Mouse (Mus musculus) liver, embryonic 16.5 days (tissue): ENCODE results near the gene Pdxp. TPM values are rescaled to one million over a fixed set of nuclear protein-coding genes. Genes with fewer than 3 reads are reported as not detected.

Experiments
- ATAC-seq: fragments of 200-750 bp; cut with Nextera tagmentation; 2 replicates; pipeline ENCODE4 v1.8.0; 2017; ENCODE audit warnings: low read depth, mild to moderate bottlenecking, moderate number of reproducible peaks, moderate library complexity
- H3K27ac ChIP-seq: fragments of 300-500 bp; sonication (generic); 2 replicates; pipeline ENCODE4 v1.5.1; 2014; ENCODE audit warnings: mild to moderate bottlenecking, low read length
- H3K27me3 ChIP-seq: fragments of 300-500 bp; sonication (generic); 2 replicates; pipeline ENCODE4 v1.6.1; 2014; ENCODE audit warnings: low read depth, low read length, mixed read lengths; ENCODE audit not compliant: control insufficient read depth, insufficient read depth
- H3K36me3 ChIP-seq: fragments of 300-500 bp; sonication (generic); 2 replicates; pipeline ENCODE4 v1.6.1; 2014; ENCODE audit warnings: mild to moderate bottlenecking; ENCODE audit not compliant: control insufficient read depth, insufficient read depth
- H3K4me1 ChIP-seq: fragments of 300-500 bp; sonication (generic); 2 replicates; pipeline ENCODE4 v1.6.1; 2014; ENCODE audit warnings: low read depth, low read length, mixed read lengths; ENCODE audit not compliant: control insufficient read depth
- H3K4me2 ChIP-seq: fragments of 300-500 bp; sonication (generic); 2 replicates; pipeline ENCODE4 v1.6.1; 2014; ENCODE audit warnings: low read depth, low read length, mixed read lengths
- H3K4me3 ChIP-seq: fragments of 300-500 bp; sonication (generic); 2 replicates; pipeline ENCODE4 v1.5.1; 2014; ENCODE audit warnings: low read depth, mild to moderate bottlenecking, low read length
- H3K9ac ChIP-seq: fragments of 300-500 bp; sonication (generic); 2 replicates; pipeline ENCODE4 v1.6.1; 2014; ENCODE audit warnings: low read depth, low read length
- H3K9me3 ChIP-seq: fragments of 300-500 bp; sonication (generic); replicated peaks from 2 replicates; pipeline ENCODE4 v1.6.1; 2016; ENCODE audit warnings: low read length; ENCODE audit not compliant: control insufficient read depth
- WGBS: fragments of 180-500 bp; shearing (Covaris S2); extraction: QIAGEN DNeasy Blood & Tissue Kit; methylation state at CpG from one replicate; pipeline ENCODE4 v1.1.7; 2014; ENCODE audit not compliant: insufficient replicate concordance; 5-methylcytosine and 5-hydroxymethylcytosine counted together
- polyA plus RNA-seq: library from polyadenylated mRNA; unstranded; fragments of >200 nt; fragmentation: Nextera tagmentation; extraction: Ambion mirVana; gene quantifications from 2 replicates; pipeline ENCODE4 v1.2.1, GENCODE M21; 2015

The Pdxp gene
- 2.7 and 3.1 TPM in 2 replicates for polyA plus RNA-seq

GRCm38 (mm10) chr15:78913632-78914090 lies at the start of gene Pdxp:
Pdxp (plus strand) TSS chr15:78913919.
- H3K9me3 ChIP-seq = no peaks in the 10 kb centered on the region
- peak; percentile 91 for ATAC-seq
- WGBS = under 1% methylated on average over 51 of the region's 51 CpGs
- no peak within 1 kb of the TSS; the same call in none of the 2 replicates for H3K27ac ChIP-seq
- peak within 1 kb of the TSS; percentile 99 for H3K4me2 ChIP-seq
- peak within 1 kb of the TSS; percentile 68 for H3K4me3 ChIP-seq
- H3K27me3 ChIP-seq = no peaks in the 10 kb centered on the region
- peaks cover 39% of the 10 kb centered on the region for H3K4me1 ChIP-seq
- peak within 1 kb of the TSS; percentile 68 for H3K9ac ChIP-seq
- H3K36me3 ChIP-seq = peaks cover 5% of the 10 kb centered on the region

- H3K4me1 ChIP-seq = no peaks in the 10 kb centered on the region
- no peak overlapping the region for H3K4me3 ChIP-seq
- no peaks in the 10 kb centered on the region for H3K27me3 ChIP-seq
- H3K27ac ChIP-seq = no peak overlapping the region
- no peak overlapping the region for H3K4me2 ChIP-seq
- H3K9me3 ChIP-seq = no peaks in the 10 kb centered on the region
- peak; percentile 35; the same call in 1 of the 2 replicates for ATAC-seq
- no peaks in the 10 kb centered on the region for H3K36me3 ChIP-seq
- WGBS = 52% methylated on average over 9 of the region's 9 CpGs
- H3K9ac ChIP-seq = no peak overlapping the region
Measured at GRCm38 (mm10) chr15:78868398-78868797, 45.3 kb upstream of the Pdxp start.

- 71% methylated on average over 7 of the region's 7 CpGs for WGBS
- Histone ChIP-seq H3K4me2 (no peak overlapping the region), H3K36me3 (no peaks in the 10 kb centered on the region), H3K4me3 (no peak overlapping the region), H3K4me1 (no peaks in the 10 kb centered on the region), H3K9ac (no peak overlapping the region), H3K27me3 (no peaks in the 10 kb centered on the region), H3K27ac (no peak overlapping the region), H3K9me3 (no peaks in the 10 kb centered on the region)
- no peak for ATAC-seq
Measured at GRCm38 (mm10) chr15:78868826-78869233, 44.9 kb upstream of the Pdxp start.

- Histone ChIP-seq H3K27ac (no peak overlapping the region), H3K9me3 (no peaks in the 10 kb centered on the region), H3K36me3 (no peaks in the 10 kb centered on the region), H3K4me3 (no peak overlapping the region), H3K9ac (no peak overlapping the region), H3K4me1 (no peaks in the 10 kb centered on the region), H3K4me2 (no peak overlapping the region), H3K27me3 (no peaks in the 10 kb centered on the region)
- no peak for ATAC-seq
- WGBS = 15% methylated on average over 6 of the region's 6 CpGs
Measured at GRCm38 (mm10) chr15:78869775-78870174, 43.9 kb upstream of the Pdxp start.

- H3K36me3 ChIP-seq = no peaks in the 10 kb centered on the region
- no peak for ATAC-seq
- H3K4me2 ChIP-seq = no peak overlapping the region
- H3K4me3 ChIP-seq = no peak overlapping the region
- no peaks in the 10 kb centered on the region for H3K27me3 ChIP-seq
- H3K27ac ChIP-seq = no peak overlapping the region
- H3K9ac ChIP-seq = no peak overlapping the region
- H3K4me1 ChIP-seq = peaks cover 12% of the 10 kb centered on the region
- no peaks in the 10 kb centered on the region for H3K9me3 ChIP-seq
- WGBS = 56% methylated on average over 5 of the region's 5 CpGs
Measured at GRCm38 (mm10) chr15:78872021-78872608, 41.6 kb upstream of the Pdxp start.

- no peak overlapping the region for H3K27ac ChIP-seq
- H3K27me3 ChIP-seq = no peaks in the 10 kb centered on the region
- H3K4me2 ChIP-seq = no peak overlapping the region
- H3K9me3 ChIP-seq = no peaks in the 10 kb centered on the region
- H3K4me1 ChIP-seq = peaks cover 20% of the 10 kb centered on the region
- no peak for ATAC-seq
- H3K36me3 ChIP-seq = no peaks in the 10 kb centered on the region
- no peak overlapping the region for H3K4me3 ChIP-seq
- WGBS = 59% methylated on average over 13 of the region's 13 CpGs
- H3K9ac ChIP-seq = no peak overlapping the region
Measured at GRCm38 (mm10) chr15:78873803-78874435, 39.8 kb upstream of the Pdxp start.

- Histone ChIP-seq H3K4me1 (peaks cover 25% of the 10 kb centered on the region), H3K27ac (no peak overlapping the region), H3K4me3 (no peak overlapping the region), H3K36me3 (no peaks in the 10 kb centered on the region), H3K9ac (no peak overlapping the region), H3K9me3 (no peaks in the 10 kb centered on the region), H3K4me2 (no peak overlapping the region), H3K27me3 (no peaks in the 10 kb centered on the region)
- no peak for ATAC-seq
- WGBS = 66% methylated on average over 8 of the region's 8 CpGs
Measured at GRCm38 (mm10) chr15:78874989-78875388, 38.7 kb upstream of the Pdxp start.

GRCm38 (mm10) chr15:78875537-78875936 lies 38.2 kb upstream of the Pdxp start:
- Histone ChIP-seq H3K27me3 (no peaks in the 10 kb centered on the region), H3K4me1 (peaks cover 25% of the 10 kb centered on the region), H3K9ac (peak overlapping the region; percentile 88), H3K4me3 (no peak overlapping the region), H3K36me3 (no peaks in the 10 kb centered on the region), H3K27ac (peak overlapping the region; percentile 96; the same call in 1 of the 2 replicates), H3K4me2 (no peak overlapping the region; the same call in 1 of the 2 replicates), H3K9me3 (no peaks in the 10 kb centered on the region)
- WGBS = 80% methylated on average over 5 of the region's 5 CpGs
- no peak for ATAC-seq

- ATAC-seq = peak; percentile 33; the same call in 1 of the 2 replicates
- no peaks in the 10 kb centered on the region for H3K36me3 ChIP-seq
- H3K4me1 ChIP-seq = peaks cover 25% of the 10 kb centered on the region
- peak overlapping the region; percentile 96 for H3K27ac ChIP-seq
- WGBS = 0% methylated on average over 17 of the region's 17 CpGs
- no peaks in the 10 kb centered on the region for H3K27me3 ChIP-seq
- no peaks in the 10 kb centered on the region for H3K9me3 ChIP-seq
- peak overlapping the region; percentile 93 for H3K4me2 ChIP-seq
- peak overlapping the region; percentile 88 for H3K9ac ChIP-seq
- H3K4me3 ChIP-seq = peak overlapping the region; percentile 89
Measured at GRCm38 (mm10) chr15:78876258-78876696, 37.4 kb upstream of the Pdxp start.
